Mouse (Mus musculus) heart, embryonic 16.5 days (tissue): Measurements from ENCODE around the gene Slain1. TPM values are rescaled to one million over a fixed set of nuclear protein-coding genes. Genes with fewer than 3 reads are reported as not detected.

ENCODE experiments used
- ATAC-seq: fragments of 200-750 bp; cut with Nextera tagmentation; replicated peaks from 2 replicates; pipeline ENCODE4 v1.8.0; 2017; ENCODE audit warnings: moderate number of reproducible peaks; ENCODE audit not compliant: insufficient read depth, low FRiP score; ENCODE audit errors: extremely low read depth
- H3K27ac ChIP-seq: fragments of 300-500 bp; sonication (generic); 2 replicates; pipeline ENCODE4 v1.5.1; 2014; ENCODE audit warnings: mild to moderate bottlenecking, low read length, control low read depth, moderate library complexity
- H3K27me3 ChIP-seq: fragments of 300-500 bp; sonication (generic); 2 replicates; pipeline ENCODE4 v1.6.1; 2014; ENCODE audit warnings: low read length, mixed read lengths; ENCODE audit not compliant: control insufficient read depth, insufficient read depth
- H3K36me3 ChIP-seq: fragments of 300-500 bp; sonication (generic); 2 replicates; pipeline ENCODE4 v1.6.1; 2014; ENCODE audit not compliant: control insufficient read depth, insufficient read depth
- H3K4me1 ChIP-seq: fragments of 300-500 bp; sonication (generic); 2 replicates; pipeline ENCODE4 v1.6.1; 2014; ENCODE audit warnings: low read length, mixed read lengths; ENCODE audit not compliant: control insufficient read depth, insufficient read depth
- H3K4me2 ChIP-seq: fragments of 300-500 bp; sonication (generic); 2 replicates; pipeline ENCODE4 v1.6.1; 2014; ENCODE audit warnings: low read depth, mild to moderate bottlenecking, control low read depth, low read length
- H3K4me3 ChIP-seq: fragments of 300-500 bp; sonication (generic); 2 replicates; pipeline ENCODE4 v1.5.1; 2014; ENCODE audit warnings: mild to moderate bottlenecking, control low read depth, low read length
- H3K9ac ChIP-seq: fragments of 300-500 bp; sonication (generic); 2 replicates; pipeline ENCODE4 v1.6.1; 2014; ENCODE audit warnings: low read length, control low read depth
- H3K9me3 ChIP-seq: fragments of 300-500 bp; sonication (generic); replicated peaks from 2 replicates; pipeline ENCODE4 v1.6.1; 2016; ENCODE audit warnings: low read length; ENCODE audit not compliant: control insufficient read depth
- WGBS: fragments of 180-500 bp; shearing (Covaris S2); extraction: QIAGEN DNeasy Blood & Tissue Kit; methylation state at CpG from one replicate; pipeline ENCODE4 v1.1.7; 2014; 5-methylcytosine and 5-hydroxymethylcytosine counted together
- polyA plus RNA-seq: library from polyadenylated mRNA; unstranded; fragments of >200 nt; fragmentation: Nextera tagmentation; extraction: Ambion mirVana; gene quantifications from 2 replicates; pipeline ENCODE4 v1.2.1, GENCODE M21; 2015

The Slain1 gene
- polyA plus RNA-seq, 1 experiment from 2014 or later: 0.58 TPM

- Histone ChIP-seq H3K27ac (no peak overlapping the region), H3K9me3 (no peaks in the 10 kb centered on the region), H3K9ac (no peak overlapping the region), H3K36me3 (no peaks in the 10 kb centered on the region), H3K4me2 (no peak overlapping the region), H3K4me3 (no peak overlapping the region), H3K4me1 (no peaks in the 10 kb centered on the region), H3K27me3 (peaks cover 5% of the 10 kb centered on the region)
- WGBS: 64% methylated on average over 3 of the region's 3 CpGs
- ATAC-seq: no peak
Measured at GRCm38 (mm10) chr14:103643933-103644332, 6.1 kb upstream of the Slain1 start.

GRCm38 (mm10) chr14:103647981-103648380 is 2.0 kb upstream of the Slain1 start:
- no peak overlapping the region for H3K4me2 ChIP-seq
- peaks cover 28% of the 10 kb centered on the region for H3K27me3 ChIP-seq
- H3K36me3 ChIP-seq: no peaks in the 10 kb centered on the region
- H3K27ac ChIP-seq: no peak overlapping the region
- H3K9ac ChIP-seq: no peak overlapping the region
- H3K4me1 ChIP-seq: peaks cover 3% of the 10 kb centered on the region; the same call in 1 of the 2 replicates
- 86% methylated on average over 2 of the region's 2 CpGs for WGBS
- H3K4me3 ChIP-seq: no peak overlapping the region
- no peaks in the 10 kb centered on the region for H3K9me3 ChIP-seq
- no peak for ATAC-seq

- Histone ChIP-seq H3K9ac (no peak overlapping the region), H3K4me2 (no peak overlapping the region), H3K4me1 (peaks cover 3% of the 10 kb centered on the region; the same call in 1 of the 2 replicates), H3K9me3 (no peaks in the 10 kb centered on the region), H3K36me3 (no peaks in the 10 kb centered on the region), H3K27ac (no peak overlapping the region), H3K27me3 (peaks cover 28% of the 10 kb centered on the region), H3K4me3 (no peak overlapping the region)
- 43% methylated on average over 12 of the region's 12 CpGs for WGBS
- ATAC-seq: no peak
Measured at GRCm38 (mm10) chr14:103648623-103649255, 1.3 kb upstream of the Slain1 start.

GRCm38 (mm10) chr14:103649302-103649701 is 726 bp upstream of the Slain1 start:
- H3K27me3 ChIP-seq: peaks cover 28% of the 10 kb centered on the region
- no peak overlapping the region for H3K9ac ChIP-seq
- H3K9me3 ChIP-seq: no peaks in the 10 kb centered on the region
- no peak overlapping the region for H3K4me3 ChIP-seq
- ATAC-seq: no peak
- peaks cover 3% of the 10 kb centered on the region; the same call in 1 of the 2 replicates for H3K4me1 ChIP-seq
- H3K4me2 ChIP-seq: no peak overlapping the region
- no peak overlapping the region for H3K27ac ChIP-seq
- no peaks in the 10 kb centered on the region for H3K36me3 ChIP-seq
- WGBS: 55% methylated on average over 4 of the region's 4 CpGs

GRCm38 (mm10) chr14:103650413-103651101 is 529 bp downstream of the Slain1 start:
- Histone ChIP-seq H3K9me3 (no peaks in the 10 kb centered on the region), H3K9ac (peak overlapping the region; percentile 73), H3K4me2 (peak overlapping the region; percentile 96), H3K27ac (peak overlapping the region; percentile 46), H3K4me1 (peaks cover 3% of the 10 kb centered on the region; the same call in 1 of the 2 replicates), H3K36me3 (no peaks in the 10 kb centered on the region), H3K4me3 (peak overlapping the region; percentile 81), H3K27me3 (peaks cover 28% of the 10 kb centered on the region)
- under 1% methylated on average over 62 of the region's 67 CpGs for WGBS
- peak; percentile 64 for ATAC-seq

GRCm38 (mm10) chr14:103651106-103651505 is 1.1 kb downstream of the Slain1 start:
- H3K4me3 ChIP-seq: peak overlapping the region; percentile 81
- no peaks in the 10 kb centered on the region for H3K36me3 ChIP-seq
- no peak overlapping the region for H3K27ac ChIP-seq
- no peaks in the 10 kb centered on the region for H3K9me3 ChIP-seq
- H3K4me1 ChIP-seq: peaks cover 3% of the 10 kb centered on the region; the same call in 1 of the 2 replicates
- 8% methylated on average over 11 of the region's 11 CpGs for WGBS
- peaks cover 28% of the 10 kb centered on the region for H3K27me3 ChIP-seq
- 0 out of 2 replicates have a peak, but pooled peaks have one; percentile 6 for ATAC-seq
- H3K4me2 ChIP-seq: peak overlapping the region; percentile 96
- H3K9ac ChIP-seq: peak overlapping the region; percentile 73

- Histone ChIP-seq H3K27ac (no peak overlapping the region), H3K4me3 (peak overlapping the region; percentile 81), H3K9ac (no peak overlapping the region), H3K4me2 (peak overlapping the region; percentile 96), H3K36me3 (no peaks in the 10 kb centered on the region), H3K27me3 (peaks cover 28% of the 10 kb centered on the region), H3K9me3 (no peaks in the 10 kb centered on the region), H3K4me1 (peaks cover 3% of the 10 kb centered on the region; the same call in 1 of the 2 replicates)
- 74% methylated on average over 2 of the region's 2 CpGs for WGBS
- ATAC-seq: no peak
Measured at GRCm38 (mm10) chr14:103651562-103651961, 1.5 kb downstream of the Slain1 start.

GRCm38 (mm10) chr14:103652524-103652923 is 2.5 kb downstream of the Slain1 start:
- WGBS: 81% methylated on average over 5 of the region's 5 CpGs
- Histone ChIP-seq H3K27me3 (peaks cover 27% of the 10 kb centered on the region), H3K9me3 (no peaks in the 10 kb centered on the region), H3K27ac (no peak overlapping the region), H3K4me1 (peaks cover 3% of the 10 kb centered on the region; the same call in 1 of the 2 replicates), H3K4me2 (no peak overlapping the region), H3K9ac (no peak overlapping the region), H3K36me3 (no peaks in the 10 kb centered on the region), H3K4me3 (no peak overlapping the region)
- ATAC-seq: no peak

GRCm38 (mm10) chr14:103653800-103654199 is 3.8 kb downstream of the Slain1 start:
- H3K4me3 ChIP-seq: 0 out of 2 replicates have a peak overlapping the region, but pooled peaks have one; percentile 3
- 58% methylated on average over 5 of the region's 5 CpGs for WGBS

More at GRCm38 (mm10) chr14:103653800-103654199, 3.8 kb downstream of the Slain1 start:
- no peaks in the 10 kb centered on the region for H3K9me3 ChIP-seq
- H3K27me3 ChIP-seq: peaks cover 25% of the 10 kb centered on the region
- no peak overlapping the region for H3K27ac ChIP-seq
- ATAC-seq: no peak
- H3K36me3 ChIP-seq: no peaks in the 10 kb centered on the region
- no peak overlapping the region for H3K9ac ChIP-seq
- H3K4me1 ChIP-seq: peaks cover 3% of the 10 kb centered on the region; the same call in 1 of the 2 replicates
- peak overlapping the region; percentile 26; the same call in 1 of the 2 replicates for H3K4me2 ChIP-seq
